In genomic region chr1:52952143-52952542, GRCm38 (mm10) we compare ENCODE assay signal across 8 mouse cellular contexts.
A peak's percentile ranks its signal among the peaks of the same experiment; 100 is the strongest.
DNase-seq lines count a peak whose midpoint lies in the region; ATAC-seq and TF ChIP-seq lines count a peak whose summit lies in the region.

No protein-coding gene starts in this region.

- H3K4me1 ChIP-seq in forebrain, embryonic 12.5 days, result peaks cover 20% of the 10 kb centered on the region
- peaks cover 18% of the 10 kb centered on the region for H3K4me1 ChIP-seq in limb, embryonic 10.5 days
- H3K4me1 ChIP-seq in neural tube, embryonic 14.5 days (ENCODE audit: control insufficient read depth, insufficient read depth, low read length), result 0 out of 2 replicates have a peak, but pooled peaks cover 5% of the 10 kb centered on the region

- peak overlapping the region; percentile 59 for H3K4me3 ChIP-seq in forebrain, embryonic 12.5 days (replicated peaks)
- H3K4me3 ChIP-seq in limb, embryonic 10.5 days, result peak overlapping the region; percentile 70
- H3K4me3 ChIP-seq in neural tube, embryonic 14.5 days (ENCODE audit: low read depth, low read length), result peak overlapping the region; percentile 56

- 3% methylated on average over 5 of the region's 5 CpGs for WGBS in forebrain, embryonic 12.5 days
- 7% methylated on average over 5 of the region's 5 CpGs for WGBS in limb, embryonic 10.5 days
- 4% methylated on average over 5 of the region's 5 CpGs for WGBS in neural tube, embryonic 14.5 days

- intact Hi-C loops in left cerebral cortex, postnatal 36 days (cut with DNase I), result loop anchor here (5.0 to 10.0 kb wide), 2 partner anchors 80 to 307 kb away; no protein-coding TSS in a partner anchor
- intact Hi-C loops in left cerebral cortex, postnatal 10 days (cut with DNase I), result loop anchor here (10.0 kb wide), 1 partner anchor 83 kb away; no protein-coding TSS in a partner anchor

- ATAC-seq in forebrain, embryonic 12.5 days (ENCODE audit: low FRiP score), result peak; percentile 53
- ATAC-seq in neural tube, embryonic 14.5 days (ENCODE audit: low read depth), result peak; percentile 4; the same call in 1 of the 2 replicates

- H3K36me3 ChIP-seq in forebrain, embryonic 12.5 days (replicated peaks), result no peaks in the 10 kb centered on the region
- no peaks in the 10 kb centered on the region for H3K36me3 ChIP-seq in limb, embryonic 10.5 days
- H3K36me3 ChIP-seq in neural tube, embryonic 14.5 days (ENCODE audit: control insufficient read depth, insufficient read depth, low read length), result no peaks in the 10 kb centered on the region

- H3K9ac ChIP-seq in forebrain, embryonic 12.5 days, result peak overlapping the region; percentile 63; the same call in 1 of the 2 replicates
- peak overlapping the region; percentile 68 for H3K9ac ChIP-seq in neural tube, embryonic 14.5 days (replicated peaks; ENCODE audit: low read depth, low read length)

- peaks cover 6% of the 10 kb centered on the region; the same call in 1 of the 2 replicates for H3K27me3 ChIP-seq in forebrain, embryonic 12.5 days
- H3K27me3 ChIP-seq in limb, embryonic 10.5 days (ENCODE audit: low read depth, poor library complexity, severe bottlenecking), result peaks cover 26% of the 10 kb centered on the region
- no peaks in the 10 kb centered on the region for H3K27me3 ChIP-seq in neural tube, embryonic 14.5 days (ENCODE audit: control insufficient read depth, insufficient read depth, low read length)

- TF ChIP-seq CTCF in brain, embryonic 14.5 days (IDR thresholded peaks at IDR 0.05; ENCODE audit: borderline replicate concordance, extremely low read depth, insufficient read depth, insufficient read length), result no peak

- H3K9me3 ChIP-seq in forebrain, embryonic 12.5 days, result no peaks in the 10 kb centered on the region
- no peaks in the 10 kb centered on the region for H3K9me3 ChIP-seq in limb, embryonic 10.5 days (replicated peaks)
- H3K9me3 ChIP-seq in neural tube, embryonic 14.5 days (ENCODE audit: control insufficient read depth, low read length), result no peaks in the 10 kb centered on the region

- H3K27ac ChIP-seq in forebrain, embryonic 12.5 days, result no peak overlapping the region
- no peak overlapping the region for H3K27ac ChIP-seq in limb, embryonic 10.5 days
- H3K27ac ChIP-seq in neural tube, embryonic 14.5 days (ENCODE audit: low read depth, low read length), result no peak overlapping the region

- H3K4me2 ChIP-seq in forebrain, embryonic 12.5 days, result peak overlapping the region; percentile 98
- peak overlapping the region; percentile 85 for H3K4me2 ChIP-seq in neural tube, embryonic 14.5 days (ENCODE audit: low read depth, low read length)

- peak; percentile 23 to 34 for DNase-seq in left cerebral cortex, postnatal 36 days (ENCODE audit: low spot score in 2 of 2)
- DNase-seq in left cerebral cortex, postnatal 10 days (ENCODE audit: extremely low spot score in 1 of 2, low spot score in 2 of 2), result no peak
- DNase-seq in brain, embryonic 14.5 days (ENCODE audit: low read depth), result peak; percentile 64
- DNase-seq in limb, embryonic 10.5 days (ENCODE audit: low spot score), result no peak
- no peak for DNase-seq in natural killer cell, adult 2 months (ENCODE audit: low spot score in 2 of 2)
- no peak for DNase-seq in thymus, postnatal 10 days (ENCODE audit: low spot score in 2 of 2)

- no peak for TF ChIP-seq POLR2A in brain, embryonic 14.5 days (IDR thresholded peaks at IDR 0.05; ENCODE audit: borderline replicate concordance, extremely low read depth, insufficient read depth, insufficient read length, poor library complexity, severe bottlenecking)

Comparison
In these comparisons a context has a peak if more than half of its experiments do, and no peak if none do; other contexts are left out.
1. DNase-seq: peak in left cerebral cortex, postnatal 36 days (2 of 2) and brain, embryonic 14.5 days (single experiment); none in left cerebral cortex, postnatal 10 days (0 of 2), limb, embryonic 10.5 days (single experiment), natural killer cell, adult 2 months (0 of 2) and thymus, postnatal 10 days (0 of 2).
2. Peak in every context shown above with its lines, with median percentiles within 50 percentile points of each other: H3K4me3 ChIP-seq.